Mouse (Mus musculus) limb, embryonic 13.5 days (tissue): Measurements from ENCODE around the gene Syp. TPM values are rescaled to one million over a fixed set of nuclear protein-coding genes. Genes with fewer than 3 reads are reported as not detected.

ENCODE experiments used
- ATAC-seq: fragments of 200-750 bp; cut with Nextera tagmentation; 2 replicates; pipeline ENCODE4 v1.8.0; 2017; ENCODE audit warnings: low read depth, moderate number of reproducible peaks, moderate TSS enrichment; ENCODE audit not compliant: low FRiP score
- H3K27ac ChIP-seq: fragments of 300-500 bp; sonication (generic); 2 replicates; pipeline ENCODE4 v1.5.1; 2015; ENCODE audit warnings: inconsistent platforms, mild to moderate bottlenecking, moderate library complexity
- H3K27me3 ChIP-seq: fragments of 300-500 bp; sonication (generic); 2 replicates; pipeline ENCODE4 v1.6.1; 2015; ENCODE audit warnings: mild to moderate bottlenecking, inconsistent platforms
- H3K36me3 ChIP-seq: fragments of 300-500 bp; sonication (generic); 2 replicates; pipeline ENCODE4 v1.6.1; 2015; ENCODE audit warnings: inconsistent platforms, mild to moderate bottlenecking, moderate library complexity
- H3K4me1 ChIP-seq: fragments of 300-500 bp; sonication (generic); 2 replicates; pipeline ENCODE4 v1.6.1; 2015; ENCODE audit warnings: inconsistent platforms
- H3K4me2 ChIP-seq: fragments of 300-500 bp; sonication (generic); replicated peaks from 2 replicates; pipeline ENCODE4 v1.6.1; 2015; ENCODE audit warnings: inconsistent platforms, mild to moderate bottlenecking, moderate library complexity
- H3K4me3 ChIP-seq: fragments of 300-500 bp; sonication (generic); 2 replicates; pipeline ENCODE4 v1.5.1; 2015; ENCODE audit warnings: moderate library complexity, mild to moderate bottlenecking, inconsistent platforms
- H3K9ac ChIP-seq: fragments of 300-500 bp; sonication (generic); 2 replicates; pipeline ENCODE4 v1.6.1; 2015; ENCODE audit warnings: mild to moderate bottlenecking, inconsistent platforms
- H3K9me3 ChIP-seq: fragments of 300-500 bp; sonication (generic); 2 replicates; pipeline ENCODE4 v1.6.1; 2016; ENCODE audit warnings: inconsistent platforms
- WGBS: fragments of 180-500 bp; shearing (Covaris S2); methylation state at CpG from one replicate; pipeline ENCODE4 v1.1.7; 2015; 5-methylcytosine and 5-hydroxymethylcytosine counted together
- polyA plus RNA-seq: library from polyadenylated mRNA; unstranded; fragments of >200 nt; fragmentation: Nextera tagmentation; extraction: Ambion mirVana; gene quantifications from 2 replicates; pipeline ENCODE4 v1.2.1, GENCODE M21; 2015

The Syp gene
- polyA plus RNA-seq, 1 experiment from 2014 or later = 0.93 TPM

- Histone ChIP-seq H3K9me3 (no peaks in the 10 kb centered on the region), H3K27me3 (peaks cover 22% of the 10 kb centered on the region), H3K4me1 (no peaks in the 10 kb centered on the region), H3K4me2 (no peak overlapping the region), H3K4me3 (no peak overlapping the region), H3K27ac (no peak overlapping the region), H3K9ac (no peak overlapping the region), H3K36me3 (no peaks in the 10 kb centered on the region)
- no peak for ATAC-seq
- WGBS = 21% methylated on average over 13 of the region's 13 CpGs
These were observed 1.5 kb downstream of the Syp start for GRCm38 (mm10) chrX:7639536-7640325.

GRCm38 (mm10) chrX:7640785-7641184 is 2.5 kb downstream of the Syp start:
- Histone ChIP-seq H3K9me3 (no peaks in the 10 kb centered on the region), H3K4me3 (no peak overlapping the region), H3K36me3 (no peaks in the 10 kb centered on the region), H3K4me2 (no peak overlapping the region), H3K9ac (no peak overlapping the region), H3K27me3 (peaks cover 22% of the 10 kb centered on the region), H3K4me1 (no peaks in the 10 kb centered on the region), H3K27ac (no peak overlapping the region)
- WGBS = 27% methylated on average over 12 of the region's 12 CpGs
- no peak for ATAC-seq

- H3K36me3 ChIP-seq = no peaks in the 10 kb centered on the region
- H3K9me3 ChIP-seq = no peaks in the 10 kb centered on the region
- no peak overlapping the region for H3K9ac ChIP-seq
- no peak overlapping the region for H3K4me3 ChIP-seq
- H3K4me1 ChIP-seq = no peaks in the 10 kb centered on the region
- 11% methylated on average over 5 of the region's 5 CpGs for WGBS
- H3K27ac ChIP-seq = no peak overlapping the region
- H3K27me3 ChIP-seq = peaks cover 9% of the 10 kb centered on the region
- no peak for ATAC-seq
- H3K4me2 ChIP-seq = no peak overlapping the region
These were observed 7.1 kb downstream of the Syp start for GRCm38 (mm10) chrX:7645349-7645748.

GRCm38 (mm10) chrX:7648671-7649304 is 10.5 kb downstream of the Syp start:
- peak overlapping the region; percentile 62 for H3K4me2 ChIP-seq
- WGBS = 12% methylated on average over 25 of the region's 25 CpGs
- H3K4me1 ChIP-seq = no peaks in the 10 kb centered on the region
- ATAC-seq = peak; percentile 98
- H3K4me3 ChIP-seq = peak overlapping the region; percentile 51
- H3K9ac ChIP-seq = peak overlapping the region; percentile 69
- H3K9me3 ChIP-seq = no peaks in the 10 kb centered on the region
- H3K36me3 ChIP-seq = no peaks in the 10 kb centered on the region
- H3K27ac ChIP-seq = peak overlapping the region; percentile 61
- H3K27me3 ChIP-seq = no peaks in the 10 kb centered on the region

DNA sequence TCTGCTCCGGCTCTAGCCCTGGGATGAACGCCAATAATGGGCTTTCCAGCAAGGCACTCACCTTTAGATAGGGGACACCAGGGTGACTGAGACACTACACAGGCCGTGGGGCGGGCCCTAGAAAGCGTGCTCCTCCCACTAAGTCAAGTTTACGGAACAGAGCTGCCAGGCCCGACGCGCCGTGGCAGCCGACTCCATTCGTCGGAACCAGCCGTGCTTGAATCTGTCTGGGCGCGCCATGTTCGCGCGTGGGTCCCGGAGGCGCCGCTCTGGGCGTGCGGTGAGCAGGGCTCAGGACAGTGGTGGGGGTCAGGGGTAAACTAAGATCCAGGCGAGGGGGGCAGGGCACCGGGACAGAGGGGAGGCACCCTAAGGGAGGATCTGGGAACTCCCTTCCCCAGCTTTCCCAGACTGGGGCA is 19.0 kb downstream of the Syp start, which contains the start of gene Prickle3:
Prickle3 (plus strand) TSS at position 40 of the 419 bp plus-strand sequence.
- peak; percentile 81 for ATAC-seq

GRCm38 (mm10) chrX:7658031-7658784 is 19.9 kb downstream of the Syp start:
- ATAC-seq = peak; percentile 54
- H3K4me3 ChIP-seq = peak overlapping the region; percentile 51

More for the DNA sequence above, 19.0 kb downstream of the Syp start, which contains the start of gene Prickle3:
- no peaks in the 10 kb centered on the region for H3K36me3 ChIP-seq
- WGBS = 26% methylated on average over 26 of the region's 26 CpGs
- peak within 1 kb of the TSS; percentile 70 for H3K9ac ChIP-seq
- H3K9me3 ChIP-seq = no peaks in the 10 kb centered on the region
- peaks cover 11% of the 10 kb centered on the region; the same call in 1 of the 2 replicates for H3K4me1 ChIP-seq
- H3K4me2 ChIP-seq = peak within 1 kb of the TSS; percentile 65
- H3K4me3 ChIP-seq = peak within 1 kb of the TSS; percentile 51
- peak within 1 kb of the TSS; percentile 33 for H3K27ac ChIP-seq
- no peaks in the 10 kb centered on the region for H3K27me3 ChIP-seq

DNA sequence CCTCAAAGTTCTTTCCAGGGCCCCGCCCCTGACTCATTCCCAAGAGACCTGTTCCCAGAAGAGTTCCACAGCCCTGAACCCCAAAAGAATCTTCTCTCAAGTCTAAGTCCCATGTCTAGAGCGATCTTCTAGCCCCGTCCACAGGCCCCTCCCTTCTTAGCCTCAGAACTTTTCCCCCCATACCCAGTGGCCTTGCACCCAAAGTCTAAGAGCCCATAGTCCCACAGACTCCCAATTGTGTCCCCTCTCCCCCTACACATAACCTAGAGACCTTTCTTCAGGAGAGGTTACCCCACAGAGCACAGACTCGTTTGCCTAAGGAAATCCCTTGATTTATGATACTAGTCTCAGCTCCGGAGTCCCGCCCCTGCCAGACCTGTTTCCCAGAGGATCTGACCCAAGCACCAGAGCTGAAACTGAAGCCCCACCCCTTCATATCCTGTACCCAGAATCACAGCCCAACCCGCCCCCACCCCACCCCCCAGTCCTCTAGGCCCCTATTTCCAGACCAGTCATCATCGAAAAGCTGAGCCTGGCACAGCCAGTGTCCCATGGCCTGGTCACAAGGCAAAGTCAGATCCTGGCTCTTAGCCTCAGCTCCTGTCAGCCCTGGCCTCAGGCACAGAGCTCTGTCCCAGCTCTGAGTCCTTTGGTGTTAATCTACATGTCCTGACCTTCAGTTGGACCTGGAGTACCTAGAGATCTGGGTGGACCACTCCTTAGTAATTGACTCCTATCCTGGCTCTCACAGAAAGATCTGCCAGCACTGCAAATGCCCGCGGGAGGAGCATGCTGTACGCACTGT is 20.7 kb downstream of the Syp start:
- Histone ChIP-seq H3K4me1 (peaks cover 11% of the 10 kb centered on the region; the same call in 1 of the 2 replicates), H3K4me3 (peak overlapping the region; percentile 51), H3K9ac (no peak overlapping the region), H3K9me3 (no peaks in the 10 kb centered on the region), H3K27me3 (no peaks in the 10 kb centered on the region), H3K4me2 (peak overlapping the region; percentile 65), H3K27ac (no peak overlapping the region), H3K36me3 (no peaks in the 10 kb centered on the region)
- peak; percentile 6; the same call in 1 of the 2 replicates for ATAC-seq
- WGBS = 48% methylated on average over 11 of the region's 11 CpGs

More at GRCm38 (mm10) chrX:7658031-7658784, 19.9 kb downstream of the Syp start:
- H3K4me1 ChIP-seq = peaks cover 11% of the 10 kb centered on the region; the same call in 1 of the 2 replicates
- no peaks in the 10 kb centered on the region for H3K36me3 ChIP-seq
- no peaks in the 10 kb centered on the region for H3K9me3 ChIP-seq
- no peaks in the 10 kb centered on the region for H3K27me3 ChIP-seq
- WGBS = 14% methylated on average over 15 of the region's 15 CpGs
- H3K9ac ChIP-seq = peak overlapping the region; percentile 70
- H3K27ac ChIP-seq = peak overlapping the region; percentile 33
- peak overlapping the region; percentile 65 for H3K4me2 ChIP-seq

DNA sequence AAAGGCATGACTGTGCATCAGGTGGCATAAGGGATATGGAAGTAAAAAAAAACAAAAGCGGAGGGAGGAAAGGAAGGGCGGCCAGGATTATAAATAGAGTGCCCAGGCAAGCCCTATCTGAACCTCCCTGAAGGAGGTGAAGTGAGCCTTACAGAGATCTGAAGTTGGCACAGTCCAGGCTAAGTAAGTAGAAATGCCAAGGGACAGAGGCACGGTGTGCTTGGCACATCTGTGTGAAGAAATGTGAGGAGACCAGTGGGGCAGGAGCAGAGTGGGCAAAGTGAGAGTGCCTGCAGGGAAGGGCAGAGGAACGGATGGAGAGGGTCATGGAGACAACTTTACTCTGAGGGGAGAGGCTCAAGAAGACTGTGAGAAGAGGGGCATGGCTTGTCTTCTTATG is 22.8 kb downstream of the Syp start:
- peaks cover 11% of the 10 kb centered on the region; the same call in 1 of the 2 replicates for H3K4me1 ChIP-seq
- WGBS = 77% methylated on average over 4 of the region's 4 CpGs
- H3K36me3 ChIP-seq = peaks cover 6% of the 10 kb centered on the region
- H3K4me3 ChIP-seq = no peak overlapping the region
- no peaks in the 10 kb centered on the region for H3K9me3 ChIP-seq
- H3K4me2 ChIP-seq = no peak overlapping the region
- no peaks in the 10 kb centered on the region for H3K27me3 ChIP-seq
- ATAC-seq = no peak
- no peak overlapping the region for H3K9ac ChIP-seq
- no peak overlapping the region for H3K27ac ChIP-seq

DNA sequence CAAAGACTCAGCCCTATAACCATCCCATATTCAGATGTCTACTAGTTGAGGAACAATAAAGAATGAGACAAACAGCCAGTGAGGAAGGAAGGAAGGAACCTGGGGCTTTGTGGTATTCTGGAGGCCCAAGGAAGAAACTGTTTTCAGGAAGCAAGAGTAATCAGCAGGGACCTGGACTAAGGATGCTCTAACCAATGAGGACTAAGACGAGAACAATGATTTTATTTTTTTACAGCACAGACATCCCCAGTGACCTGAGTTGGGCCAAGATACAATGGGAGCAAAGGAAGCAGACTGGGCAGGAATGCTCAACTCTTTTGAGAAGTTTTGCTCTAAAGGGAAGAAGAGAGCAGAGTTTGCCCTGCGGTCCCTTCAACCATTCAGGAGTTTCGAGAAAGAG is 24.7 kb downstream of the Syp start:
- no peaks in the 10 kb centered on the region for H3K9me3 ChIP-seq
- H3K4me2 ChIP-seq = no peak overlapping the region
- H3K4me1 ChIP-seq = peaks cover 10% of the 10 kb centered on the region; the same call in 1 of the 2 replicates
- H3K27me3 ChIP-seq = no peaks in the 10 kb centered on the region
- H3K4me3 ChIP-seq = no peak overlapping the region
- WGBS = 81% methylated on average over 3 of the region's 3 CpGs
- ATAC-seq = no peak
- no peak overlapping the region for H3K27ac ChIP-seq
- H3K36me3 ChIP-seq = peaks cover 17% of the 10 kb centered on the region
- no peak overlapping the region for H3K9ac ChIP-seq

DNA sequence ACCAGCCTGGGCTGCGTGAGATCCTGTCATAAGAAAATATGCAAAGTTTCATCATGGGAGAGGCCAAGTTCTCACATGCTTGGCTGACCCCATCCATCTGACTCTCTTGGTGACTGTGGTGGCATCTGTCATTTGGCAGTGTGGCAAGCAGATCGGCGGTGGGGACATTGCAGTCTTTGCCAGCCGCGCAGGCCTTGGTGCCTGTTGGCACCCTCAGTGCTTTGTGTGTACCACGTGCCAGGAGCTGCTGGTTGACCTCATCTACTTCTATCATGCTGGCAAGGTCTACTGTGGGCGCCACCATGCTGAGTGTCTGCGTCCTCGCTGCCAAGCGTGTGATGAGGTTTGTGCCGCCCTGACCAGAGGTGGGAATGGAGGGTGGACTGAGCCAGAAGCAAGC is 26.5 kb downstream of the Syp start:
- no peak overlapping the region for H3K4me2 ChIP-seq
- peaks cover 23% of the 10 kb centered on the region for H3K36me3 ChIP-seq
- no peaks in the 10 kb centered on the region for H3K27me3 ChIP-seq
- H3K9me3 ChIP-seq = no peaks in the 10 kb centered on the region
- H3K27ac ChIP-seq = no peak overlapping the region
- no peaks in the 10 kb centered on the region for H3K4me1 ChIP-seq
- no peak overlapping the region for H3K4me3 ChIP-seq
- no peak for ATAC-seq
- 94% methylated on average over 11 of the region's 11 CpGs for WGBS
- no peak overlapping the region for H3K9ac ChIP-seq

DNA sequence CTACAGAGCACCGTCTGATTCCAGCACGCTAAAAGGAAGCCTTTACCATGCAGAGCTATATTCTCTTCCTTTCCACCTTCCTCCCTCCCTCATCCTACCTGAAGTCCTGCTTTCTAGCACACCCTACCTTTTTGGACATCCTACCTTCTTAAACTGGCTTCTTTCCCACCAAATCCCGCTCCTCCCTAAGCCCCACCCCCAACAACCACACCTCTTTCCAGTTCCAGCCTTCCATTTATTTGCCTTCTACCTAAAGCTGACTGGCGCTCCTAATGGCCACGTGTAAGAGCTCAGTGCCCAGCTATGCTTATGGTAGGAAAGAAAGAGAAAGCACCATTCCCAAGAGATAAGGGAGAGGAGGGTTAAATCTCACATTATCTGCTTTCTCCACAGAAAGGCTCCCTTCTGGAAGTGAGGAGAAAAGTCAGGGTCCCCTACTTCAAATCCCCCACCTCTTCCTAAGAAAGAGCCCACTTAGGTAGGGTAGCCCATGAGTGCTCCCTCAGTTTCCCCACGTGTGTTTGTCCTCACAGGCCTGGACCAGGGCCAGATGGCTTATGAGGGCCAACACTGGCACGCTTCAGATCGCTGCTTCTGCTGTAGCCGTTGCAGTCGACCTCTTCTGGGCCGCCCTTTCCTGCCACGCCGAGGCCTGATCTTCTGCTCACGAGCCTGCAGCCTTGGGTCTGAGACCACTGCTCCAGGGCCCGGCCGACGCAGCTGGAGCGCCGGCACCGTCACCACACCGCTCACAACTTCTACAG is 27.6 kb downstream of the Syp start:
- no peaks in the 10 kb centered on the region for H3K27me3 ChIP-seq

More for the DNA sequence above, 27.6 kb downstream of the Syp start:
- Histone ChIP-seq H3K4me2 (no peak overlapping the region), H3K4me3 (no peak overlapping the region), H3K4me1 (no peaks in the 10 kb centered on the region), H3K36me3 (peaks cover 23% of the 10 kb centered on the region), H3K9ac (no peak overlapping the region), H3K9me3 (no peaks in the 10 kb centered on the region), H3K27ac (no peak overlapping the region)
- ATAC-seq = no peak
- WGBS = 74% methylated on average over 21 of the region's 21 CpGs
